Mouse (Mus musculus): ENCODE data around the gene Usp8. TPM values are rescaled to one million over a fixed set of nuclear protein-coding genes. Genes with fewer than 3 reads are reported as not detected.

The Usp8 gene
- polyA plus RNA-seq, 1 experiment from 2014 or later, result 19.1 TPM

- Histone ChIP-seq H3K4me3 (ENCODE audit: low read depth, low read length) (no peak overlapping the region), H3K9me3 (ENCODE audit: control insufficient read depth, low read length) (no peaks in the 10 kb centered on the region), H3K27me3 (ENCODE audit: control insufficient read depth, insufficient read depth, low read length) (no peaks in the 10 kb centered on the region), H3K36me3 (ENCODE audit: control insufficient read depth, insufficient read depth, low read length) (no peaks in the 10 kb centered on the region), H3K27ac (replicated peaks) (no peak overlapping the region), H3K4me2 (replicated peaks; ENCODE audit: low read depth) (no peak overlapping the region), H3K4me1 (replicated peaks; ENCODE audit: control insufficient read depth, insufficient read depth) (no peaks in the 10 kb centered on the region), H3K9ac (ENCODE audit: low read length) (no peak overlapping the region)
- ATAC-seq (ENCODE audit: low FRiP score, low TSS enrichment) (no peak), DNase-seq (ENCODE audit: low spot score) (no peak)
- 85% methylated on average over 5 of the region's 5 CpGs for WGBS
- TF ChIP-seq CTCF (IDR thresholded peaks at IDR 0.05; ENCODE audit: low read depth) (no peak), EP300 (optimal IDR thresholded peaks at IDR 0.05) (no peak)
These were observed 65.1 kb downstream of the Usp8 start for GRCm38 (mm10) chr2:126772217-126772616.

DNA sequence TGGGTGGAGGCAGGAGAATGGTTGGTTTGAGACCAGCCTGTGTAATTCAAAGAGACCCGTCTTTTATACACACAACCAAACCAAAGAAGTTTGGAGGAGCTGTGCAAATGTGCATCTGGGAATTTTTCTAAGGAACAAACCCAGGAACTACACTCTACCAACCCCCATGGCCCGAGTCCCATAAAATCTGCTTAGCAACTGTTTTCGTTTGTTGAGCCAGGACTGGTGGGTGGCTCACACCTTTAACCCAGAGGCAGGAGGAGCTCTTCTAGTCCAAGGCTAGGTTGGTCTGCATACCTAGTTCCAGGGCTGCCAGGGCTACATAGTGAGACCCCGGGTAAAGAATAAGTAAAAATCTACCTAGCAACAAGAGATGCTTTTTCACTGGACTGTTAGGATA is 68.8 kb downstream of the Usp8 start:
- WGBS, result 56% methylated on average over 4 of the region's 4 CpGs
- Histone ChIP-seq H3K9ac (ENCODE audit: low read length) (no peak overlapping the region), H3K36me3 (ENCODE audit: control insufficient read depth, insufficient read depth, low read length) (no peaks in the 10 kb centered on the region), H3K4me1 (replicated peaks; ENCODE audit: control insufficient read depth, insufficient read depth) (no peaks in the 10 kb centered on the region), H3K4me3 (ENCODE audit: low read depth, low read length) (no peak overlapping the region), H3K4me2 (replicated peaks; ENCODE audit: low read depth) (no peak overlapping the region), H3K27ac (replicated peaks) (no peak overlapping the region), H3K27me3 (ENCODE audit: control insufficient read depth, insufficient read depth, low read length) (no peaks in the 10 kb centered on the region), H3K9me3 (ENCODE audit: control insufficient read depth, low read length) (no peaks in the 10 kb centered on the region)
- ATAC-seq (ENCODE audit: low FRiP score, low TSS enrichment) (no peak), DNase-seq (ENCODE audit: low spot score) (no peak)
- TF ChIP-seq CTCF (IDR thresholded peaks at IDR 0.05; ENCODE audit: low read depth), result no peak
- TF ChIP-seq EP300 (optimal IDR thresholded peaks at IDR 0.05), result no peak

- Histone ChIP-seq H3K4me1 (replicated peaks; ENCODE audit: control insufficient read depth, insufficient read depth) (no peaks in the 10 kb centered on the region), H3K9ac (ENCODE audit: low read length) (no peak overlapping the region), H3K9me3 (ENCODE audit: control insufficient read depth, low read length) (no peaks in the 10 kb centered on the region), H3K27me3 (ENCODE audit: control insufficient read depth, insufficient read depth, low read length) (no peaks in the 10 kb centered on the region), H3K4me2 (replicated peaks; ENCODE audit: low read depth) (no peak overlapping the region), H3K27ac (replicated peaks) (no peak overlapping the region), H3K4me3 (ENCODE audit: low read depth, low read length) (no peak overlapping the region), H3K36me3 (ENCODE audit: control insufficient read depth, insufficient read depth, low read length) (no peaks in the 10 kb centered on the region)
- no peak for TF ChIP-seq CTCF (IDR thresholded peaks at IDR 0.05; ENCODE audit: low read depth)
- TF ChIP-seq EP300 (optimal IDR thresholded peaks at IDR 0.05), result no peak
- no peak for ATAC-seq (ENCODE audit: low FRiP score, low TSS enrichment)
- no peak for DNase-seq (ENCODE audit: low spot score)
- WGBS, result 7% methylated on average over 1 of the region's 1 CpGs
These were observed 69.3 kb downstream of the Usp8 start for GRCm38 (mm10) chr2:126776416-126776815.

DNA sequence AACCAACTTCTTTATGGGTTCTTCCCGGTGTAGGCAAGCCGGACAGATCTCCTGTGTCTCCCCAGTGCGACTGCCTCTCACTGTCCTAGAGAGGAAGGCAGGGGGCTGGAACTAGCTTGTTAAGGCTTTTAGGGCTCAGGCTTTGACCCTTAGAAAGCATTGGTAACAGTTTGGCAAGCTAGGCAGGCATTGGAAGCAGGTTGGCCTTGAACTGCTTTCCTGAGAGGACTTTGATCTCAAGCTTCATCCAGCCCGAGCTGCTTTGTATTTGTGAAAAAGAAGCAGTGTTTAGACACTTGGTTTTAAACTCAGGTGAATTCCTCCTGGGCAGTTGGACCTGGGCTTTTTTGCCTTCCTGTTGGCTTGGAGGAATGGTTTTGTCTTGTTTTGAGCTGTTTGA is 71.7 kb downstream of the Usp8 start:
- Histone ChIP-seq H3K4me2 (replicated peaks; ENCODE audit: low read depth) (no peak overlapping the region), H3K27ac (replicated peaks) (no peak overlapping the region), H3K4me3 (ENCODE audit: low read depth, low read length) (no peak overlapping the region), H3K9me3 (ENCODE audit: control insufficient read depth, low read length) (no peaks in the 10 kb centered on the region), H3K36me3 (ENCODE audit: control insufficient read depth, insufficient read depth, low read length) (no peaks in the 10 kb centered on the region), H3K9ac (ENCODE audit: low read length) (no peak overlapping the region), H3K27me3 (ENCODE audit: control insufficient read depth, insufficient read depth, low read length) (no peaks in the 10 kb centered on the region), H3K4me1 (replicated peaks; ENCODE audit: control insufficient read depth, insufficient read depth) (no peaks in the 10 kb centered on the region)
- no peak for DNase-seq (ENCODE audit: low spot score)
- TF ChIP-seq CTCF (IDR thresholded peaks at IDR 0.05; ENCODE audit: low read depth), result no peak
- TF ChIP-seq EP300 (optimal IDR thresholded peaks at IDR 0.05), result no peak
- 82% methylated on average over 4 of the region's 4 CpGs for WGBS
- no peak for ATAC-seq (ENCODE audit: low FRiP score, low TSS enrichment)

DNA sequence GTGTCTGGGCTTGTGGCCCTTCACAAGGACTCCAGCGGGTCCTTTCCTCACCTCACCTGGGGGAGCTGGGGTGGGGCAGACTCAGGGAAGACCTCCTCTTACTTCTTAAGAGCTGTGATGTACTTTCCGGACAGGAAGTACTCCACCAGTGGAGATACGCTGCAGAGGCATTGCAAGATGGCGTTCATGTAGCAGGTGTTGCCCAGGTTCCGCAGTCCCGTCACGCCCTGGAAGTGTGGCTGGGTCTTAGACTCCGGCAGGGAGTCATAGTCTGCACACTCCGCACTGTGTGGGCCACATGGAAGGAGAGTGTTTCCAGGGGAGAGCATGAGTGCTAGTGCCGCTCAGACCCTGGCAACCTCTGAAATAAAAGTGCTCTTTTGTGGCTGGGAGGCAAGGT is 73.2 kb downstream of the Usp8 start:
- Histone ChIP-seq H3K27ac (replicated peaks) (no peak overlapping the region), H3K27me3 (ENCODE audit: control insufficient read depth, insufficient read depth, low read length) (no peaks in the 10 kb centered on the region), H3K9me3 (ENCODE audit: control insufficient read depth, low read length) (no peaks in the 10 kb centered on the region), H3K36me3 (ENCODE audit: control insufficient read depth, insufficient read depth, low read length) (no peaks in the 10 kb centered on the region), H3K4me3 (ENCODE audit: low read depth, low read length) (no peak overlapping the region), H3K4me1 (replicated peaks; ENCODE audit: control insufficient read depth, insufficient read depth) (no peaks in the 10 kb centered on the region), H3K4me2 (replicated peaks; ENCODE audit: low read depth) (no peak overlapping the region), H3K9ac (ENCODE audit: low read length) (no peak overlapping the region)
- no peak for ATAC-seq (ENCODE audit: low FRiP score, low TSS enrichment)
- TF ChIP-seq EP300 (optimal IDR thresholded peaks at IDR 0.05) (no peak), CTCF (IDR thresholded peaks at IDR 0.05; ENCODE audit: low read depth) (no peak)
- WGBS, result 84% methylated on average over 10 of the region's 10 CpGs
- no peak for DNase-seq (ENCODE audit: low spot score)

GRCm38 (mm10) chr2:126781478-126781877 is 74.3 kb downstream of the Usp8 start:
- no peaks in the 10 kb centered on the region for H3K36me3 ChIP-seq (ENCODE audit: control insufficient read depth, insufficient read depth, low read length)
- no peaks in the 10 kb centered on the region for H3K9me3 ChIP-seq (ENCODE audit: control insufficient read depth, low read length)
- H3K9ac ChIP-seq (ENCODE audit: low read length), result no peak overlapping the region
- no peak for ATAC-seq (ENCODE audit: low FRiP score, low TSS enrichment)
- TF ChIP-seq CTCF (IDR thresholded peaks at IDR 0.05; ENCODE audit: low read depth) (no peak), EP300 (optimal IDR thresholded peaks at IDR 0.05) (no peak)
- WGBS, result 93% methylated on average over 1 of the region's 1 CpGs
- no peak overlapping the region for H3K27ac ChIP-seq (replicated peaks)
- no peak for DNase-seq (ENCODE audit: low spot score)
- H3K4me3 ChIP-seq (ENCODE audit: low read depth, low read length), result no peak overlapping the region
- H3K4me1 ChIP-seq (replicated peaks; ENCODE audit: control insufficient read depth, insufficient read depth), result no peaks in the 10 kb centered on the region
- no peak overlapping the region for H3K4me2 ChIP-seq (replicated peaks; ENCODE audit: low read depth)
- no peaks in the 10 kb centered on the region for H3K27me3 ChIP-seq (ENCODE audit: control insufficient read depth, insufficient read depth, low read length)

Data from stomach, postnatal 0 days (tissue).